ENCODE assay signal across 14 mouse cellular contexts in genomic region chr6:6162146-6162545, GRCm38 (mm10). TPM values are rescaled to one million over a fixed set of nuclear protein-coding genes. Genes with fewer than 3 reads are reported as not detected.
DNase-seq lines count a peak whose midpoint lies in the region; ATAC-seq and TF ChIP-seq lines count a peak whose summit lies in the region.
"Had no signal": no experiment of that assay in that cellular context is flagged by ENCODE, and none has a peak within 500 bp of the region (broad histone marks: within the 10 kb centered on the region; RNA-seq: fewer than 3 reads in every experiment).

No protein-coding gene starts in this region.

- H3K4me2 ChIP-seq in forebrain, postnatal 0 days (ENCODE audit: low read depth), result no peak overlapping the region
- no peak overlapping the region for H3K4me2 ChIP-seq in hindbrain, embryonic 16.5 days (ENCODE audit: low read length)
- H3K4me2 ChIP-seq in stomach, postnatal 0 days (replicated peaks; ENCODE audit: low read depth), result no peak overlapping the region
- H3K4me2 ChIP-seq: liver, embryonic 12.5 days had no signal

- H3K36me3 ChIP-seq in forebrain, embryonic 10.5 days (replicated peaks), result 0 out of 2 replicates have a peak, but pooled peaks cover 5% of the 10 kb centered on the region
- no peaks in the 10 kb centered on the region for H3K36me3 ChIP-seq in forebrain, postnatal 0 days (ENCODE audit: insufficient read depth)
- H3K36me3 ChIP-seq in embryonic facial prominence, embryonic 10.5 days (replicated peaks), result peaks cover 12% of the 10 kb centered on the region; the same call in 1 of the 2 replicates
- no peaks in the 10 kb centered on the region for H3K36me3 ChIP-seq in hindbrain, embryonic 16.5 days (ENCODE audit: control insufficient read depth, insufficient read depth, low read length)
- no peaks in the 10 kb centered on the region for H3K36me3 ChIP-seq in stomach, postnatal 0 days (ENCODE audit: control insufficient read depth, insufficient read depth, low read length)

- peak overlapping the region; percentile 72 for H3K27ac ChIP-seq in forebrain, embryonic 10.5 days
- H3K27ac ChIP-seq in forebrain, postnatal 0 days (ENCODE audit: low read depth, low read length), result no peak overlapping the region
- H3K27ac ChIP-seq in embryonic facial prominence, embryonic 10.5 days (replicated peaks), result peak overlapping the region; percentile 15
- no peak overlapping the region for H3K27ac ChIP-seq in hindbrain, embryonic 16.5 days (ENCODE audit: low read depth, low read length)
- H3K27ac ChIP-seq in stomach, postnatal 0 days (replicated peaks), result no peak overlapping the region
- H3K27ac ChIP-seq: limb, embryonic 10.5 days; liver, embryonic 12.5 days had no signal

- TF ChIP-seq CTCF in forebrain, postnatal 0 days (IDR thresholded peaks at IDR 0.05; ENCODE audit: low read depth), result no peak
- no peak for TF ChIP-seq CTCF in stomach, postnatal 0 days (IDR thresholded peaks at IDR 0.05; ENCODE audit: low read depth)

- DNase-seq in forebrain, embryonic 10.5 days (ENCODE audit: extremely low spot score, low spot score), result no peak
- DNase-seq in forebrain, postnatal 0 days, result no peak
- DNase-seq in brain, adult 2 months (ENCODE audit: low read depth, low spot score), result peak; percentile 64
- DNase-seq in embryonic facial prominence, embryonic 10.5 days (ENCODE audit: low spot score), result no peak
- DNase-seq in stomach, postnatal 0 days (ENCODE audit: low spot score), result no peak
- DNase-seq in adrenal gland, postnatal 10 days, result no peak
- no peak for DNase-seq in layer of hippocampus, adult 9-10 months (ENCODE audit: low spot score)
- DNase-seq: B cell, adult 2 months; heart, adult 18-20 months; kidney, adult 8-10 months; thymus, adult 2 months had no signal

- WGBS in forebrain, embryonic 10.5 days, result 36% methylated on average over 6 of the region's 6 CpGs
- WGBS in forebrain, postnatal 0 days, result 15% methylated on average over 6 of the region's 6 CpGs
- WGBS in embryonic facial prominence, embryonic 10.5 days, result 48% methylated on average over 6 of the region's 6 CpGs
- 33% methylated on average over 6 of the region's 6 CpGs for WGBS in hindbrain, embryonic 16.5 days
- 80% methylated on average over 6 of the region's 6 CpGs for WGBS in stomach, postnatal 0 days

- H3K27me3 ChIP-seq in forebrain, embryonic 10.5 days (ENCODE audit: poor library complexity, severe bottlenecking), result peaks cover 42% of the 10 kb centered on the region; the same call in 1 of the 2 replicates
- no peaks in the 10 kb centered on the region for H3K27me3 ChIP-seq in forebrain, postnatal 0 days (ENCODE audit: insufficient read depth, low read length)
- no peaks in the 10 kb centered on the region for H3K27me3 ChIP-seq in embryonic facial prominence, embryonic 10.5 days (replicated peaks; ENCODE audit: low read depth, poor library complexity, severe bottlenecking)
- H3K27me3 ChIP-seq in hindbrain, embryonic 16.5 days (replicated peaks; ENCODE audit: control insufficient read depth, insufficient read depth, low read length), result no peaks in the 10 kb centered on the region
- H3K27me3 ChIP-seq in stomach, postnatal 0 days (ENCODE audit: control insufficient read depth, insufficient read depth, low read length), result no peaks in the 10 kb centered on the region
- H3K27me3 ChIP-seq: liver, embryonic 12.5 days had no signal

- H3K9ac ChIP-seq in forebrain, postnatal 0 days, result no peak overlapping the region
- no peak overlapping the region for H3K9ac ChIP-seq in hindbrain, embryonic 16.5 days (ENCODE audit: low read depth, low read length)
- no peak overlapping the region for H3K9ac ChIP-seq in stomach, postnatal 0 days (ENCODE audit: low read length)
- H3K9ac ChIP-seq: liver, embryonic 12.5 days had no signal

- H3K4me3 ChIP-seq in forebrain, embryonic 10.5 days, result no peak overlapping the region
- no peak overlapping the region for H3K4me3 ChIP-seq in forebrain, postnatal 0 days (ENCODE audit: low read depth, low read length)
- no peak overlapping the region for H3K4me3 ChIP-seq in embryonic facial prominence, embryonic 10.5 days
- H3K4me3 ChIP-seq in hindbrain, embryonic 16.5 days (ENCODE audit: low read length), result no peak overlapping the region
- H3K4me3 ChIP-seq in stomach, postnatal 0 days (ENCODE audit: low read depth, low read length), result no peak overlapping the region
- H3K4me3 ChIP-seq: limb, embryonic 10.5 days; liver, embryonic 12.5 days had no signal

- H3K9me3 ChIP-seq in forebrain, embryonic 10.5 days, result no peaks in the 10 kb centered on the region
- H3K9me3 ChIP-seq in forebrain, postnatal 0 days (ENCODE audit: low read length), result no peaks in the 10 kb centered on the region
- no peaks in the 10 kb centered on the region for H3K9me3 ChIP-seq in embryonic facial prominence, embryonic 10.5 days
- H3K9me3 ChIP-seq in hindbrain, embryonic 16.5 days (ENCODE audit: control insufficient read depth, low read length), result no peaks in the 10 kb centered on the region
- no peaks in the 10 kb centered on the region for H3K9me3 ChIP-seq in stomach, postnatal 0 days (ENCODE audit: control insufficient read depth, low read length)
- H3K9me3 ChIP-seq: limb, embryonic 10.5 days; liver, embryonic 12.5 days had no signal

- no peak for TF ChIP-seq EP300 in stomach, postnatal 0 days (optimal IDR thresholded peaks at IDR 0.05)

- no peak for ATAC-seq in forebrain, postnatal 0 days
- 0 out of 2 replicates have a peak, but pooled peaks have one; percentile 22 for ATAC-seq in hindbrain, embryonic 16.5 days
- no peak for ATAC-seq in stomach, postnatal 0 days (ENCODE audit: low FRiP score, low TSS enrichment)
- ATAC-seq: liver, embryonic 12.5 days had no signal

- peaks cover 48% of the 10 kb centered on the region for H3K4me1 ChIP-seq in forebrain, embryonic 10.5 days
- peaks cover 4% of the 10 kb centered on the region; the same call in 1 of the 2 replicates for H3K4me1 ChIP-seq in forebrain, postnatal 0 days (ENCODE audit: insufficient read depth)
- H3K4me1 ChIP-seq in embryonic facial prominence, embryonic 10.5 days, result peaks cover 40% of the 10 kb centered on the region
- peaks cover 5% of the 10 kb centered on the region for H3K4me1 ChIP-seq in hindbrain, embryonic 16.5 days (ENCODE audit: control insufficient read depth, insufficient read depth, low read depth, low read length)
- H3K4me1 ChIP-seq in stomach, postnatal 0 days (replicated peaks; ENCODE audit: control insufficient read depth, insufficient read depth), result no peaks in the 10 kb centered on the region
- H3K4me1 ChIP-seq: liver, embryonic 12.5 days had no signal

RNA-seq across cellular contexts. Expression of gene Slc25a13, which starts 54.8 kb away (rescaled TPM):
- polyA plus RNA-seq in forebrain, embryonic 10.5 days (2016; fragmentation: Nextera tagmentation; extraction: Ambion mirVana), result 52.5 and 54.3 TPM in 2 replicates
- total RNA-seq in forebrain, postnatal 0 days (2014; rRNA removed), result 2.3 and 5.2 TPM in 2 replicates
- polyA plus RNA-seq in forebrain, postnatal 0 days (2015; fragmentation: Nextera tagmentation; extraction: Ambion mirVana), result 3.1 and 3.2 TPM in 2 replicates
- 55.2 and 57.2 TPM in 2 replicates for polyA plus RNA-seq in embryonic facial prominence, embryonic 10.5 days (2016; fragmentation: Nextera tagmentation; extraction: Ambion mirVana)
- 6.3 and 6.5 TPM in 2 replicates for polyA plus RNA-seq in hindbrain, embryonic 16.5 days (2015; fragmentation: Nextera tagmentation; extraction: Ambion mirVana)
- polyA plus RNA-seq in stomach, postnatal 0 days (2015; fragmentation: Nextera tagmentation; extraction: Ambion mirVana), result 17.4 and 18.5 TPM in 2 replicates
- 10 to 100 TPM; 32.1 to 45.3 TPM for total RNA-seq in adrenal gland, postnatal 10 days (2021)

Comparison
In these comparisons a context has a peak if more than half of its experiments do, and no peak if none do; other contexts are left out.
1. H3K27ac ChIP-seq: peak in forebrain, embryonic 10.5 days (single experiment) and embryonic facial prominence, embryonic 10.5 days (single experiment); none in forebrain, postnatal 0 days (single experiment), hindbrain, embryonic 16.5 days (single experiment) and stomach, postnatal 0 days (single experiment).